Mouse (Mus musculus): ENCODE data around the gene Tex48.

Tex48 gene

DNA sequence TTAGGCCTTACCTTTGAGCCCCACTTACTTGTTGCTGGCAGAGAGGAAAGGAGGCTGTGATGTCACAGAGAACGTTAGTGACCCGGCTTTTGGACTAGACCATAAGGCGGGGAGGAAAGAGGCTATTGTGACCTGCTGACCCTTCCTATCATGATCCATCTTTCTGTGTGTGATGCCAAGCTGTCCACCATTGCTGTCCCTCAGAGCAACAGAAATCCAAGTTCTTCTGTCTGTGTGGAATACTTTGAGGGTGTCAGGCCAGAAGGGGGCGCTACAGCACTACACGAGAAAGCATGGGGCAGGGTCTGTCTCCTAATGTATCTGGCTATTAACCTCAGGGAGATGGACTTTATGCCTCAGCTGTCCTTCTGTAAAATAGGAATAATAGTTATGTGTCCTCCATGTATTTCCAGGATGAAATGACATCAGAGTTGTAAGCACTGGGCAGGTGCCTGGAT is at the start of gene Tex48:
Gene Tex48 (minus strand): TSS at position 51 of the 458 bp plus-strand sequence.
- peak; percentile 51 for DNase-seq

DNA sequence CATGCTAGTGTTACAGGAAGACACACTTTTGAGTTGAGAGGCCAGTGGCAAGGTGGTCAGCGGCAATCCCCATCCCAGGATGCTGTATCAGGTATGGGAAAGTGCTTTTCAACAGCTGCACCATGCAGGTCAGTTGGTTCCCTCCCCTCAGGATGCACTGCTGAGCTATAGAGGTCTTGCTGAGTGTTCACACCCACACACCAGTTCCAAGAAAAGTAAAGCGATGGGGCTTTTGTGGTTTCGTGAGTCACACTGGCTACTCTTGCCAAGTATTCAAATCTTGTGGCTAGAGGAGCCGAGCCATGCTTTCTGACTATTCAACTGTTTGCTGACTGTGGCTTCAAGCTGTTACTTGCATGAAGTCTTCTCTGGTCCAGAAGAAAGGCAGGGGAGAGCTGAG is 46.0 kb upstream of the Tex48 start:
- DNase-seq: peak; percentile 83

DNA sequence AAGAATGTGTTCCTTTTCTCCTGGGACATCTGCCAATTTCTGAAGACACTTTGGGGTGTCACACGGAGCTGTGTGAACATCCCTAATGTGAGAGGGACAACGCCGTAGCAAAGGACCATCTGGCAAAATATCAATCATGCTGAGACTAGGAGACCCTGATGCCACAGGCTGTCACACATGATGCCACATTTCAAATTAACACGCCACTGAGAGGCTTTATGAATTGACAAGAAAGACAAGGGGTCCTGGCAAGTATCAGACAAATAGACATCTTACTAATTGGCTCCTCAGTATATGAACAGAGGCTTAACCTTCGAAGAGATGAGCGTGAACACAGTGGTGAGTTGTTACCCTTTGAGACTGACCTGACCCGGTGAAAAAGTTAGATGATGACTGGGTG is 43.5 kb upstream of the Tex48 start:
- no peak for DNase-seq

DNA sequence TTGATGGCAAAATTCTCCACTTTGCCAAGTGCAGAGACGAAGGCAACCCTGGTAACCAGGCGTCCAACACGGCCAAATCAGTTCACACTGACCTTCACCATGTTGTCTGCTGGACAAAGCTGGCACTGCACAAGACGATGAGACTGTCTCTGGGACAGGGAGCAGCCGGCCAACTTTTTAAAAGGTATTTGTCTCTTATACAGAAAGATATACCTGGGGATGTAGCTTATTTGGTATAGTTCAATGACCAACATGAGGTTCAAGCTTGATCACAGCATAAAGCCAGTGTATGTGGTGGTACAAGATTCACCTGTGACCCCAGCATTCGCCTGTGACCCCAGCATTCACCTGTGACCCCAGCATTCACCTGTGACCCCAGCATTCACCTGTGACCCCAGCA is 41.1 kb upstream of the Tex48 start, which contains the start of gene Gm11214:
Gene Gm11214 (minus strand): TSS at position 101 of the 400 bp plus-strand sequence.
- DNase-seq: no peak

DNA sequence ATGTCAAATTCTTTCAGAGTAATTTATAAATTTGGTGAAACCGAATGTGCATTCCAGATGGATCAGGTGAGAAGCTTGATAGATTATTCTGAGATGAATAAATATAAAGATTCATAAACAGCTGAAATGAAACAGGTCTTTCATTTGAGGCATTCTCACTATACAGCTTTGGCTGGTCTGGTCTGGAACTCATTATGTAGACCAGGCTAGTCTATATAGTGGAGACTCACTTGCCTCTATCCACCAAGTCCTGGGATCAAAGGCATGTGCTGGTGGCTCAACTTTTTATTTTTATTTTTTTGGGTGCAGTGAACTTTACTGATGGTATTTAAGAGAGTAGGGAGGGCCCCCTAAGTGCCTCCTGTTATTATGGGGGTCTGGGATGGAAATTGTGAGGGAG is 39.6 kb upstream of the Tex48 start:
- no peak for DNase-seq

DNA sequence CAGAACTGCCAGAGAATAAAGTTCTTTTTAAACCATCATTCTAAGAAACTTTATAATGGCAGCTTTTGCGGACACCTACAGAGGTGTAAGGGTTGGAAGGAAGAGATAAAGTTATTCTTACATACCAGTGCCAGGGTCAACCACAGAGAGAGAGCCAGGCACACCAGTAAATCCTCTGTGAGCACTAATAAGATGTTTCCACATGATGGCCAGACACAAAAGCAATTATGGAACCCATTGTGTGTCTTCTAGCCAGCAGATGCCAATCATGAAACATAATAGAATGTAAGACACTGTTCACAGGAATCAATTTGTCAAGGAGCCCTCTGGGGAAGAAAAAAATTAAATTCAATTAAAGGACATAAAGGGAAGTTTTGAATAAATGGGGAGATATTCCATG is 39.2 kb upstream of the Tex48 start:
- DNase-seq: no peak

DNA sequence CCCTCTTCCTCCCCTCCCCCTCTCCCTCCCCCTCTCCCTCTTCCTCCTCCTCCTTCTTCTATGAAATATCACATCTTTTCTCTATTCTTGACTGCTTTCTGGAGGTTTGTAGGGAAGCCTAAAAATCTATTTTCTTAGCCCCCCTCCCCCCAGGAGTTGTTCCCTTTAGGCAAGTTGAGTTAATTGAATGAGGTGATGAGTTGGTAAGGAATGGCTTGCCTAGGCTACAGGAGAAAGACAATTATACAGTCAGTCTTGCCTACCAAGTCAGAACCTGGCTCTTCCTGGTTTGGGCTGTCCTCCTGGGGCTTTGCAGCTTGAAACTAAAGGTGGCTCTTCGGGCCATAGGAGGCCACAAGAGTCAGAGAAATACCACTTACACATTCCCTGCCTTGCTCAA is 37.5 kb upstream of the Tex48 start:
- DNase-seq: no peak

DNA sequence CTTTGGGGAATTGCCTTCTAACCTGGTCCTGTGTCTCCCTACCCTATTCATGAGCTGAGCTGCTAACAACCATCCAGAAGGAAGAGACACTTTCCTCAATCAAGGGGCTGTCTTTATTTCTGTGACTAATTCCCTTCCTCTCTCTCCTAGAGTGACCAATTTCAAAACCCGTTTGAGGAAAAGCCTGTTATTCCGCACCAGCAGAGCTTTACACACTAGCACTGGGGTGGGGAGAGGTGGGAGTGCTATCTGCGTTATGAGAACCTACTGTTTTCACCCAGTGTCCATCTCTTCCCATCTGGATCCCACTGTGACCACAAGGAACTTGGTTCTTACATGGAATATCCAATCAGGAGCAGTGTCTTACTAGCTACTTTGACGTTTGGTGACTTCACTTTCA is 36.9 kb upstream of the Tex48 start:
- peak; percentile 3 for DNase-seq

DNA sequence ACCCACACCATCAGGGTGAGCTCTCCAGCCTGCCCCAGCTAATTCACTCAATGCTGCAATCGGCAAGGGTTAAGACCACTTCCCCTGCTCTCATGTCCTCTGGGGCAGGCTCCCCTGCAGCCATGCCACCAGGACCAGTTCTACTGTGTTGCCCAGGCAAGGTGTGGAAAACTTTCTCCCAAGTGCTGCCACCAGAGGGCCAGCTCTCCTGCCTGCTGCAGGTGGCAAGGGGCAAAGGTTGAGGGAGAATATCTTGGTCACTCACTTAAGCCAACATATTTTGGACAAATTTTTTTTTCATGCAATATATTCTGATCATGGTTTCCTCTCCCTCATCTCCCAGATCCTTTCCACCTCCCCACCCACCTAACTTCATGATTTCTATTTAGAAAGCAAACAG is 32.2 kb upstream of the Tex48 start:
- peak; percentile 15 for DNase-seq

DNA sequence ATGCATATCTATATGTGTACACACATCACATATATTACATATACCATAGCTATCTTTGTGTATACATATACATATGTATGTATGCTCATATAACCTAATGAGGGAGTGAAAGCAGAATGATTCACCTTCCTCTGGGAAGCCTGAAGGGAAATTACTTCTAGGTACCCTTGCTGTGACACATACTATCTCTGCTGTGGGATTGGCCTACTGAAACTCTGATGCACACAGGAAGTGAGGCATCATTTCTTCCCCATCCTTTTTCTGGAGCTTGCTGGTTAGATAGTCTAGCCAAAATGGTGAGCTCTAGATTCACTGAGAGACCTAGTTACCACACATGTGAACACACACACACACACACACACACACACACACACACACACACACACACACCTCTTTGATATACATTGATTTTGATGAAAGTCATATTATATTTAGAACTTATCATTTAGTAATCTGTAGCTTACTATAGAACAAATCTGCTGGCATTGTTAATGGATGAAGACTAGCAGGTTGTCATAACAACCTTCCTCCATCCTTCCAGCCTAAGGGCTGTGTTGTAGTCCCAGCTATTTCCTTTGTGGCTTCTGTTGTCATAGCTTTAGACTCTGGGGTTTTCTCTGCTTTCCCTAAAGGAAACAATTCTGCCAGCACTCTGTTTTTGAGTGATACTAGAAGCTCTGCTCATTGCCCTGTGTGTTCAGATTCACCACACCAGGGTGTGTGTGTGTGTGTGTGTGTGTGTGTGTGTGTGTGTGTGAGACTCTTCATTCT is 21.9 kb upstream of the Tex48 start:
- DNase-seq: no peak

DNA sequence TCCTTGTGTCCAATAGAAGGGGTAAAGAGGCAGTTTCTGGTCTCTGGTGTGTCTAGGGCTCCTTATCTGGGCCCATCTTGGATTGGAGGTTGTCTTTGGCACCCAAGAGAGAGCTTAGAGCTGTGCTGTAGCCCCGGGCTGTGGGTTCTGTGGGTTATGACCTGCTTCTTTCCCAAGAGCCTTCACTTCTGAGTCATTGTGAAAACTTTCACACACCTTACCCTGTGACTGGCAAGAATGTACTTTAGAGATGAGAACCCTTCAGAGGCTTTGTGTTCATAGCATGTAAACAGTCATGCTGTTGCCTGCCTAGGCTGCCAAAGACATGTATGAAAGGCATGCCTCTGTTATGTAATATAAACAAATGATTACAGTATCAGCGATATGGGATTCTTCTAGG is 17.6 kb upstream of the Tex48 start:
- peak; percentile 48 for DNase-seq

DNA sequence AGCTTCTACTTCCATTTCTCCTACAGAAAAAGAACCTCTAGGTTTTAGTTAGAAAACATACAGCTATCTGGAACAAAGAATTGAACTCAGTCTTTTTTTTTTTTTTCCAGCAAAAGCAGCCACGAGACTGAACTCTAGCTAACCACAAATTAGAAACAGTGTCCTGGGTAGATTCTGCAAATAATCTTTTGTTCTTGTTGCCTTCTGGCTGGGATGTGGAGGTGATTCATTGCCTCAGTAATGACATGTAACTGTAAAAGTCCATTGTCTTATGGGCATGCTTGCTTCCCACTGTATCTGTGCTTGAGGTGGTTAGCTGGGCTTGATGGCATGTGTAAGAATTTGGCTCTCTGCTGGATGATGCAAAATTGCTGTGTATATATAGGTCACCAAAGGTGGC is 16.4 kb upstream of the Tex48 start:
- no peak for DNase-seq

DNA sequence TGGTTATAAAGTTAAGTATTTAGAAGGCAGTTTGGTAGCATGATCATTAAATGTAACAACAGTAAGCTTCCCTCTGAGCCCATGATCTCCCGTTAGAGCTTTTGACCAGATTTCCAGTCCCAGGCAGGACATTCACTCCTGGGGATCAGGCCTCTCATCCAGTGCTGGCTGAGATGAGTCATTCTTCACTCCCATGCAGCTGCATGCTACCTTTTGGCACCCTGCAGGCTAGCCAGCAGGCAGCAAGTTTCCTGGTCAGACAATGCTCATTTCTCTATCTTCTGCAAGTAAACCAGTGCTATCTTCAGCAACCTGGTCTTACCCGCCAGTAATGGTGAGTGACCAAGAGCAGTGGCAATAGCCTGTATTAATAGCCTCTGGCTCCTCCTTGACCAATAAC is 11.0 kb upstream of the Tex48 start:
- DNase-seq: no peak

DNA sequence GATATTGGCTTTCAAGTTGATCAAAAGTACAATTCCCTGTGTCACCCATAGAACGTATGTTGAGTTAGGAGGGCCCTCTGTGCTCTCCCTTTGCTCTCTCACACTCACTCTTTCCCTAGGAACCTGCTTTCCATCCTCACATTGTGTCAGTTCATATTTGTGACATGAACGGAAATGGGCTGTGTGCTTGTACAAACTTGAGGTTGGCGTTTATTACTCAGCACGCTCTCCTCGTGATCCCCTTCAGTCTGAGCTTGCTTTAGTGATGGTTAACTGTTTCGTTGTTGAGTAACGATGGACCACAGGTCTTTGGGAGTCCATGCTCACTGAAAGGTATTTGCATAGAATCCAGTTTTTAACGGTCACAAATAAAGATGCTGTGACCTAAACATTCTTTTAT is 4.9 kb upstream of the Tex48 start:
- DNase-seq: no peak

DNA sequence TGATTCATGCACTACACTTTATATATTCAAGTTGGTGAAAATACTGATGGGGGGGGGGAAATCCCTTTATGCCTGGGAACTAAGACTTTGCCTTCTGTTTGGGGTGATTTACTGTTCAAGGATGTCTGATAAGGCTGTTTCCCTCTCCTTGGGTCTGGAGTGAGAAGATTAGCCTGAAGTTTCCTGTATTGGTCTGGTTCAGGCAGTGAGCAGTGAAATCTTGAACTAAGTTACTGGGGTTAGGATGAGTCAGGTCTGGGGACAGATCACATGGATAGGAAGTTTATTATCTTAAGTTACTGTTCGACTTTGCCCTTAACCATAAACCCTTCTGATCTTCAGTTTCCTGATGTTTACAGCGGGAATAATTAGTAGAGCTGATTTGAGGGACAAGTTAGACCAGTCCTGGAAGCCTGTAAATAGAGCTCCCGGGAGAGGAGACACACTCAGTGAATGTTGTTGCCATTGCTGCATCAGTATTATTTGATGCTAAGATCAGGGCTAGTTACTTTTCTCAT is 3.4 kb upstream of the Tex48 start:
- DNase-seq: no peak

DNA sequence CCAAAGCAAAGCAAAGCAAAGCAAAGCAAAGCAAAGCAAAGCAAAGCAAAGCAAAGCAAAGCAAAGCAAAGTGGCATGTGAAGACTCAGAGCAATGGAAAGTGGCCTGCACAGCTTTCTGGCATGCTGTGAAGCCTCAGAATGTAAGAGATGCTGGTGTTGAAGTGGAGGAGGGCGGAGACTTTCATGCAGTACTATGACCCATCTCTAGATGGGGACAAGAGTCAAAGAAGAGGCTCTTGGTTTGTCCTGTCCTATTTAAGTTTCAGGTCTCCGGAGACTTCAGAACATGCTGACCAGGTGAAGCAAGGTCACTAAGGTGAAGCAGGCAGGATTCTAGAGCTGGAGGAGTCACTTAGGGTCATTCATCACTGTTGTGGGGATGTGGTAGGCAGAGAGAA is 367 bp downstream of the Tex48 start:
- DNase-seq: no peak

DNA sequence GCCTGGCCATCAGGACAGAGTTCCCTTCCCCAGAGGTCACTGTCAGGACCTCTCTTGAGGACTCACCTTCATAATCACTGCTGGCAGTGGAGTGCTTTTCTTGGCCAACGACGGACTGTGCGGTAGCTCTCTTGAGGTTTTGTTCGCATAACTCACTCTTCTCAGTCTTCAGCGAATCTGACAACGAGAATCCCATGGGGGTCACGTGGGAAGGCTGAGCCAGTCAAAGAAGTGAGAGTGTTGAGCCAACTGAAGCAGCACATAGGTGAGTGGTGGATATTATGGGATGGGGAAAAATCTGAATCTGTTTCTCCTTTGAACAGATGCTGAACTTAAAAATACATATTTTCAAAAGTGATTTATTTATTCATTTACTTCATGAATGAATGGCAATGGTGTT is 13.8 kb downstream of the Tex48 start:
- no peak for DNase-seq

DNA sequence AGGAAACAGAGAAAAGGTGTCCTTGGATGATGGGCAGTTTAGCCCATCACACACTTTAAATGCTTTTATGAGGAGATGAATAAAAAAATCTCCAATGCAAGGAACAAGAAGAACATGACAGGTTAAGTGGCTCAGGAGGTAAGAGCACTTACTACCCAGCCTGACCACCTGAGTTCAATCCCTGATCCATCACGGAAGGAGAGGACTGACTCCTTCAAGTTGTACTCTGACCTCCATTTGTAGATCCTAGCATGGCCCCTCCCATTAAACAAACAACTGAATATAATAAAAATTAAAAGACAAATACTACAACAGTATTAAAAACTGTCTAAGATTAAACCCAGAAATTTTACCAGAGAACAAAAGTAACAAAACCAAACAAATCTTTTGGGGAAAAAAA is 16.3 kb downstream of the Tex48 start:
- DNase-seq: no peak

DNA sequence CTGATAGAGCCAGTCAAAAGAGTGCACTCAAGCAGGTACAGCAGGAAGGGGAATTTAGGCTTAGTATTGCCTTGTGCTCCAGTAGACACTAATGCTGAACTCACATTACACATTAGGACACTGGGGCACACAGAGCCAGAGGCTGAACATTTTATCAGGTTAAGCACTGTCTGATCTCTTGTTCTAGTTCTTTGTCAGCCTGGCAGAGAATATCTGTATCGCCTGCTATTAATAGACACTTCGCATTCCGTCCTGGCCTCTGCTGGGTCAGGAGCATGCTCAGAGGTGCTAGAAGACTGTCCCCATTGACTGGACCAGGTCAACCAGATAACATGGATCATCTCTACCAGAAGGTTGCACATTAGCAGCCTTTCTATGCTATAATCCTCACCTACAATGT is 16.7 kb downstream of the Tex48 start:
- no peak for DNase-seq

DNA sequence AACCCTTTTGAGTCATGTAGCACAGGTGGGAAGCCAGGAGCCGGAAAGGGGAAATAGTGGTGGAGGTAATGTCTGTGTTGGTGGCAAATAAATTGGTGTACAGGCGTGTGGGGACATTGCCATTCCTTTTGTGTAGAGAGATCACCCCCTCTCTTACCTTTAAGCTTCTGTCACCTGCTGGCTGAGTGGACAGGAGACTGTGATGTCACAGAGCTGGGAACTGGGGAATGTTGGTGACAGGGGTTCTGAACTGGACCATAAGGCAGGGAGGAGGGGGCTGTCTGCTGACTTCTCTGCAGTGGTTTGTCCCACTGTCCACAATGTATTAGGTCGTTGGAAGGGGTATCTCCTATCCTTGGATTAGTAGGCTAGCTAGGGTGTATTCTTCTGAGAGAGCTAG is 17.3 kb downstream of the Tex48 start, which contains the start of gene Gm11213:
Gene Gm11213 (minus strand): TSS at position 317 of the 400 bp plus-strand sequence.
- no peak for DNase-seq

DNA sequence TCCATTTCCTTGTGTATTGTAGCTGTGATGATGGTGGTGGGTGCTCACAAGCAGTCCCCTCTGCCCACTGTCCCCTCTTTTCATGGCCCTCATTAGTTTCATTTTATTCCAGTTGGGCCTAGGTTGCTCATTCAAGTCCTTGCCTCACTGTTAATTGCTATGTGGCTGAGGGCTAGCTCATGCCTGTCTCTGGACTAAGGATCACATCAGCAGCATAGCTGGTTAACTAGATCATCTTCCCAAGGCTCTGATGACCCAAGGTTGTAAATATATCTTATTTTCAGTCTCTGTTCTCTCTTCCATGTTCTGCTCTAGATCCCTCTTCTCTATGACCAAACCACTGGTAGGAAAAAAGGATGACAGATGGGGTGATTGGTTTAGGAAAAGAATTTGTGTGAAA is 21.0 kb downstream of the Tex48 start:
- DNase-seq: no peak

DNA sequence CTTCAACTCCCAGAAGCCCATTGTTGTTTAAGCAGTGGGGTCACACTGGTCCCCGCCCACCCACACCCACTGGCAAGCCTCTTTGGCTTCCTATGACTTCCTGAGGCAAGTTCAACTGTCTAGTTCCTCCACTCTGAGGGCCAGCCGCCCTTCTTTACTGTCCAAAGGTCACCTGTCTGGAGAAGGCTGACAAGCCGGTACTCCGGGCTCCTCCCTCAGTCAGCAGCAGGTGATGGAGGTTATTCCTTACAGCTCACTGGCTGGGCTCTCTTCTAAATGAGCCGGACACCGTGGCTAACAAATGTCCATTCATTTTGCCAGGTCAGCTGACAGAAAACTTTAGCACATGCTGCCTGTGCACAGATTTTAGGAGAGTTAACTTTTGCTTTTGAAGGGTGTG is 21.4 kb downstream of the Tex48 start:
- peak; percentile 6 for DNase-seq

DNA sequence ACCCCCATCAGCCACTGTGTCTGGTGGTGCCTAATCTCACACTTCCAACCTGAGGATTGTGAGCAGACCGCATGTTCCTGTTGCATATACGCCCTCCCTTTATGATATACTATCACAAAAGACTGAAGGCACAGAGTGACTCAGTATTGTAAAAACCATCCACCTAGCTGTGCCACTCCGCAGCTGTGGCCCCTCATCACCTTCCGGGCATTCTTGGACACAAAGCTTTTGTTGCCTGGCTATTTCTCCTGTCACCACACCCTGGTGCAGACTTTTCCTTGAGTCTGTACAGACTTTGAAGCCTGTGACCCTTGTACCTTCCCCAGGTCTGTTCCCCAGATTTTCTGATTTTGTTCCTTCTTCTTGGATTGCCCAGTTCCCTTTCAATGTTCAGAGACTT is 26.2 kb downstream of the Tex48 start:
- DNase-seq: no peak

DNA sequence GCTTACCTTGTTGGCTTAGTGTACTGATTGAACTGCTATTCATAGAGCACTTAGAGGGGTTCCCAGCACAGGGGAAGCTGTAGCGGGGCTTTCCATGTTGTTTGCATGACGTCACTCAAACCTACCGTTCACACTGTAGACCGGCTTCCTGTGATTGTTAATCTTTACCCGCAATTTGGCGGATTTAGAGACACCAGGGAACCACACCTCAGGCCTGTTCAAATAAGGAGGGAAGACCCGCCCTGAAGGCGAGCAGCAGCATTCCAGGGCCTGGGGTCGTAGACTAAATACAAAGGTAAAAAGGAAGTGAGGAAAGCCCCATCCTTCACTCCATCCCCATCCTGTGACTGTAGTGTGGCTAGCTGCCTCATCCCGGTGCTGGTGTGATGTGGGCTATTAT is 27.0 kb downstream of the Tex48 start:
- no peak for DNase-seq
